Mouse (Mus musculus) bone marrow macrophage, adult 2 months (primary cell): Measurements from ENCODE around the gene Sgtb. TPM values are rescaled to one million over a fixed set of nuclear protein-coding genes. Genes with fewer than 3 reads are reported as not detected.

Experiments used
- H3K27ac ChIP-seq: 2 replicates; pipeline ENCODE4 v1.5.1; 2012; ENCODE audit warnings: low read depth, low read length; ENCODE audit not compliant: insufficient read depth
- H3K4me1 ChIP-seq: 2 replicates; pipeline ENCODE4 v1.6.1; 2012; ENCODE audit warnings: low read length; ENCODE audit not compliant: control insufficient read depth, insufficient read depth
- H3K4me3 ChIP-seq: 2 replicates; pipeline ENCODE4 v1.5.1; 2012; ENCODE audit warnings: mild to moderate bottlenecking, low read length, moderate library complexity; ENCODE audit not compliant: insufficient read depth
- CTCF ChIP-seq: IDR thresholded peaks from 2 replicates; pipeline ENCODE4 v1.5.1; 2012; ENCODE audit warnings: low read depth, mild to moderate bottlenecking, low read length, moderate library complexity
- POLR2A ChIP-seq: IDR thresholded peaks from 2 replicates; pipeline ENCODE4 v1.6.1; 2012; ENCODE audit warnings: mild to moderate bottlenecking, low read depth, low read length, borderline replicate concordance
- polyA plus RNA-seq: library from polyadenylated mRNA; stranded (reverse); fragments of >200 nt; gene quantifications from 2 replicates; pipeline ENCODE4 v1.2.4, GENCODE M21; 2012; ENCODE audit not compliant: missing spikeins, insufficient read depth, insufficient read length

Sgtb gene
- polyA plus RNA-seq, 1 experiment = 2.0 TPM

DNA sequence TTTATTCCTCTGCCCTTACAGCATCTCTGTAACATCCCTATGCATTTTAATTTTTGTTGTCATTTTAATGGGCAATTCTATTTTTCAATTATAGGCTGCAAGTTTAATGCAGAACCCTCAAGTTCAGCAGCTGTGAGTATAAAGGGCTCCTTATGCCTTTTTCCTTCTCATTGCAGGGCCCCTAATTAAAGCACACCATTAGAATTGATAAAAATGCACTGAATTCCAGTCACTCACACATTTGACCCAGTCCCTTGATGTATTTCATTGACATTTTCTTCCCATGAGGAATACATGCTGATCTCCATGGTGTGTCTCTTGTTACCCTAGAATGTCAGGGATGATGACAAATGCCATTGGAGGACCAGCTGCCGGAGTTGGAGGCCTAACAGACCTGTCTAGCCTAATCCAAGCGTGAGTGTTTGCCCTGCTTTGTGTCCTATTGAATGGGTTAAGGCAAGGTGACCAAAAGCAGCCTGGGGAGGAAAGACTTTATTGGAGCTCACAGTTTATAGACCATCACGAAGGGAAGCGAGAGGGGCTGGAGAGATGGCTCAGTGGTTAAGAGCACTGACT lies 25.1 kb downstream of the Sgtb start:
- no peak overlapping the region for H3K4me3 ChIP-seq
- H3K4me1 ChIP-seq = peaks cover 9% of the 10 kb centered on the region
- no peak overlapping the region for H3K27ac ChIP-seq
- TF ChIP-seq POLR2A = no peak
- TF ChIP-seq CTCF = no peak

DNA sequence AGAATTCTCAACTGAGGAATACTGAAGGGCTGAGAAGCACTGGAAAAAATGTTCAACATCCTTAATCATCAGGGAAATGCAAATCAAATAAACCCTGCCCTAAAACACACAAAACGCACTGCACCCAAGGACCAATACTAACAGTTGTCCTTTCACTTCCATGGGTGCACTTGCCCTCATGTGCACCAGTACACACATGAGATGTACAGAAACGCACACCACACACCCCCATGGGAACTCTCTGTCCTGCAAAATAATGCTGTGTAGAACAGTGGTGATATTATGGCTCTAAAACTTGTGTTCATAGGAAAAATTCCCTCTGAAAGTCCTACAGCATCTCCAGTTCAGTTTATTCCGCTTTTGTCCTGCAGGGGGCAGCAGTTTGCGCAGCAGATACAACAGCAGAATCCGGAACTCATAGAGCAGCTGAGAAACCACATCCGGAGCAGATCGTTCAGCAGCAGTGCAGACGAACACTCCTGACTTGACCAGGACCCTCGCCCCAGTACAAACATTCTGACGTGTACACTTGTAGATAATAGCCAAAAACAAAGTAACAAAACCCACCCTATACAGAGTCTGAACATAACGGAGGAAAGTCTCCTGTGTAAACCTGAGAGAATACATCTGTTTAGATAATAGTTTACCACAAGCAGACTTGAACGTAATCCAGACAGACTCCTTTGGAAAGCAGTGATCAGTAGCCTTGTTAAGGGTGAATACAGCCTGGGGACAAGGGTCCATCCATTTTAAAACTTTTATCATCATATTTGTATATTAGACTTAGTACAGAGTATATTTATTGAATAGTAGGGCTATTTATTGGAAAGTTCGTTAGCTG lies 30.0 kb downstream of the Sgtb start:
- Histone ChIP-seq H3K4me3 (no peak overlapping the region), H3K4me1 (peaks cover 5% of the 10 kb centered on the region; the same call in 1 of the 2 replicates), H3K27ac (no peak overlapping the region)
- TF ChIP-seq POLR2A (no peak), CTCF (peak; percentile 82)

DNA sequence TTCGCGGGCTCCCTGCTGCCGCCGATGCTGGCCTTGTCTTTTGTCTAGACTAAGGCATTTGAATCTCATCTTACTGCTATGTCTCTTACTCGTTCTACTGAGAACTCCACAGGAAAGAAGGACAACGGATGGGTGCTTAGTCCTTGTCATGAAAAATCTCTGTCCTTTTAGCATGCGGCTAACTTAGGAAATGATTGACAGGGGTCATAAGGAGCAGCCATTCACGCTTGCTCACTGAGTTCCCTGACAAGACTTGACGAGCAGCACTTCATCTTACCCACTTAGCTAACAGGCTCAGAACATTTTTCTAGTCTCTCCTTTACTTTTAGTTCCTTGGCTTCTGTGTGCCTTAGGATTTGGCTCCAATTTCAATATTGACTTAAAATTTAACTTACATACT lies 35.3 kb downstream of the Sgtb start:
- H3K27ac ChIP-seq = no peak overlapping the region
- H3K4me1 ChIP-seq = peaks cover 3% of the 10 kb centered on the region; the same call in 1 of the 2 replicates
- no peak for TF ChIP-seq CTCF
- TF ChIP-seq POLR2A = no peak
- no peak overlapping the region for H3K4me3 ChIP-seq

DNA sequence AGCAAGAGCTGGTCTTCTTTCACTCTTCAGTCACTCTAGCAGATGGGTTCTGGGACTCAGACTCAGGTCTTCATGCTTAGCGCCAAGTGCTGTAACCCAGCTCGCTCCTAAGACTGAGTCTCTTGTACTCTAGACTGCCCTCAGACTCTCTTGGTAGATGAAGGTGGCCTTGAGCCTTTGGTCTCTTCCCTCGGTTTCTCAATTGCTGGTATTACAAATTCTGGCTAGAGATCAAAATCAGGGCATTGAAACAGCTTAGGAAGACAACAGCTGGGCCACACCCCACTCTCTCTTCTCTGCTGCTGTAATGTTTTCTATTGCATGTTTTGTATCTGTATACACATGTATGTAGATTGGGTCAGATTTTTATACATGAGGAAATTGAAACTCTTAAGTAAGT lies 36.1 kb downstream of the Sgtb start:
- no peak overlapping the region for H3K4me3 ChIP-seq
- H3K4me1 ChIP-seq = no peaks in the 10 kb centered on the region
- TF ChIP-seq CTCF (no peak), POLR2A (no peak)
- no peak overlapping the region for H3K27ac ChIP-seq

DNA sequence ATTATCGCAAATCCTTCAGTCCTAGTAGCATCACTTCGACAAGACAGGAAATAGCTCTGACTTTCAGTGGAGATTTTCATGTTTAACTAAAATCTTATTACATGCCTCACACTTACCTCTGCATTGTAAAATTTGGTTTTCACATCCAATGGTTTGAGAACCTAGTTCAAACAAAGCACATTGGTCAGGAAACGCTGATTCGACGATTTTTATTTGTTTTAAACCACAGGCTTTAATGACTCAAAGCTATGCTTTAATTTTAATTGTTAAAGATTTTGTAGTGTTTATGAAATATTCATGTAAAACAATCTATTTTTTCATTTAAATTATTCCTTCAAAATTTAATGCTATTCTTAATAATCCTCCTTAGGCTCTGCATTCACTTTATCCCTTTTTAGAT lies 44.6 kb downstream of the Sgtb start:
- no peak for TF ChIP-seq CTCF
- TF ChIP-seq POLR2A = no peak
- Histone ChIP-seq H3K4me3 (no peak overlapping the region), H3K27ac (no peak overlapping the region), H3K4me1 (no peaks in the 10 kb centered on the region)

DNA sequence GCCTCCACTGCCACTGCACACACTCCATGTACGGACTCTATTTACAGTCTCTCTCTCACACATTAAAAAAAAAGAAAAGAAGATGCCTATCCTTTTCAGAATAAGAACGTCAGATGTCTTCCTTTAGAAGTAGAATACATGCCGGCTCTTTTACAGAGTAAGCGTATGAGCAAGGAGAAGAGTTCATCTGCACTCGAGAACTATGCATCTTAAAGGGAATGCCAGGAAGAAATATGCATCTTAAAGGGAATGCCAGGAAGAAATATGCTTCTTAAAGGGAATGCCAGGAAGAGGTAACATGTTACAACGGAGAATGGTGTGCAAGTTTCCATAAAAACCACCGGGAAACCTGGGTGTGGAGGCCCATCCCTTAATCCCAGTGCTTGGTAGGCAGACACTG lies 45.6 kb downstream of the Sgtb start:
- H3K4me3 ChIP-seq = no peak overlapping the region
- H3K27ac ChIP-seq = no peak overlapping the region
- TF ChIP-seq POLR2A (no peak), CTCF (no peak)

DNA sequence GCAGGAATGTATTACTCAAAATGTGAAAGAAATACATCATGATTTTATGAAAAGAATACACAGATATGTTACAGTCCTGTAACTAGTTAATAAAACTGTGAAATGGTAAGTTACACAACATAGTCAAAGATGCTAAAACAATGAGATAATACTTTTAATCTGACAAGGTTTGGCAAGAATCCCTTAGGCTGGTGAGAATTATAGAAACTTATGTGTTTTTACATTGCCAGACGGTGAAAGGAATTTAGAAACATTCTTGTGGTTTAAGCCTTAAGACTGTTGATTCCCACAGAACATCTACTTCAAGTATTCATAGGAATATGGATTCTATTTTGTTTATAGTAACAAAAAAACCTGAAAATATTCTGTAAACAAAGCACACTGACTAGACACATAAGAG lies 46.1 kb downstream of the Sgtb start:
- no peak overlapping the region for H3K27ac ChIP-seq
- H3K4me3 ChIP-seq = no peak overlapping the region
- H3K4me1 ChIP-seq = no peaks in the 10 kb centered on the region
- TF ChIP-seq CTCF = no peak
- TF ChIP-seq POLR2A = no peak

More for the DNA sequence above, 45.6 kb downstream of the Sgtb start:
- no peaks in the 10 kb centered on the region for H3K4me1 ChIP-seq

DNA sequence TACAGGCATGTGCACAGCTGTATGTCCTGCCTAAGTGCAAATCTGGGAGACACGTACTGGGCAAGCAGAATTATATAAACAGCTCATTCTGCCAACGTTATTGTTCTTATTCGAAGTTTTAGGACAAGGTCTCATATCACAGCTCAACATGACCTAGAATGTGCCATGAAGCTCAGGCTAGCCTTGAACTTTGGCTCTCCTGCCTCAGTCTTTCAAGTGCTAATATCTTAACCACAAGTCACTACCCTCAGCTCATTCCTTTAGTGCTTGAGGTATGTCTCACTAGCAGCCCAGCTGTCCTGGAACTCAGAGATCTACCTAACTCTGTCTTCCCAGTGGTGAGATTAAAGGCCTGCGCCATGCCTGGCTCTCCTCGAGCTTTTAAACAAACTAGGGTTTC lies 62.2 kb downstream of the Sgtb start:
- no peak overlapping the region for H3K4me3 ChIP-seq
- no peak overlapping the region for H3K27ac ChIP-seq
- H3K4me1 ChIP-seq = peaks cover 4% of the 10 kb centered on the region; the same call in 1 of the 2 replicates
- no peak for TF ChIP-seq CTCF
- TF ChIP-seq POLR2A = no peak

DNA sequence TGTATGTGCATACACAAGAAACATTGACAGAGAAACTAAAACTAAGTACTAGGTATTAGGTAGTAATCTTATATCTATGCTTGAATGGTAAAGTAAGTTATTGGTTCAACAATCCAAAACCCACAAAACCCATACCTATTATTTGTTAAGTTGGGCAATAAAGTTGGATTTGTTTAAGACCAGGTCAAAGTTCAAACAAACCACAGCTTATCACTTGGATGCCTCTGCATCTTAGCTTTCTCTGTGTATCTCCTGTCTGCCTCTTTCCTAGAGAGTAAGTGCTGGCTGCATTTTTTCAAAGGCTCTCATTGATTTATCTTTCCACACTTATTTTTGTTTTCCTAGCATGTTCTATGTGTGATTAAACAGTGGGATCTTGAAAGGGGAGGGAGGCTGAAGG lies 63.0 kb downstream of the Sgtb start:
- TF ChIP-seq CTCF (no peak), POLR2A (no peak)
- H3K4me1 ChIP-seq = peaks cover 4% of the 10 kb centered on the region; the same call in 1 of the 2 replicates
- no peak overlapping the region for H3K4me3 ChIP-seq
- no peak overlapping the region for H3K27ac ChIP-seq

DNA sequence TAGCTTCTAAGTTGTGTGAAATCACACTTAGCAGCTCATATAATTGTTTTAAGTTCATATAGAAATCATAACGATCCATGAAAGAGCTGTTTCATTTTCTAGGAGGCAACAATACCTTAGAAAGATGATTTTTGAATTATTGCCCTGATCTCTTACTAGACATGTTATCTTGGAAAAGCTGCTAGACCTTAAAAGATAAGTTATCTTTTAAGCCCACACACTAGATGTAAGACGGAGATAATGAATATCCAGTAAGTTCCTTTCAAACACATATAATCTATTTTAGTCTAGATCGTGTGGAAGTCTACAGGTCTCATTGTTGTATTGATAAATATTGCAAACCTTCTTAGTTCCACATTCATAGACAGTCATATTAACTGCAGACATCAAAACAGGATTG lies 67.3 kb downstream of the Sgtb start:
- Histone ChIP-seq H3K4me3 (peak overlapping the region; percentile 42), H3K27ac (no peak overlapping the region), H3K4me1 (peaks cover 4% of the 10 kb centered on the region; the same call in 1 of the 2 replicates)
- TF ChIP-seq CTCF (no peak), POLR2A (no peak)
